Mouse (Mus musculus): ENCODE results near the gene Lrrc28.
"Not testable (repeated sequence)": the region's sequence is repeated elsewhere in the genome, so short reads cannot be mapped to it uniquely, and the experiment has no call there.

Gene Lrrc28

DNA sequence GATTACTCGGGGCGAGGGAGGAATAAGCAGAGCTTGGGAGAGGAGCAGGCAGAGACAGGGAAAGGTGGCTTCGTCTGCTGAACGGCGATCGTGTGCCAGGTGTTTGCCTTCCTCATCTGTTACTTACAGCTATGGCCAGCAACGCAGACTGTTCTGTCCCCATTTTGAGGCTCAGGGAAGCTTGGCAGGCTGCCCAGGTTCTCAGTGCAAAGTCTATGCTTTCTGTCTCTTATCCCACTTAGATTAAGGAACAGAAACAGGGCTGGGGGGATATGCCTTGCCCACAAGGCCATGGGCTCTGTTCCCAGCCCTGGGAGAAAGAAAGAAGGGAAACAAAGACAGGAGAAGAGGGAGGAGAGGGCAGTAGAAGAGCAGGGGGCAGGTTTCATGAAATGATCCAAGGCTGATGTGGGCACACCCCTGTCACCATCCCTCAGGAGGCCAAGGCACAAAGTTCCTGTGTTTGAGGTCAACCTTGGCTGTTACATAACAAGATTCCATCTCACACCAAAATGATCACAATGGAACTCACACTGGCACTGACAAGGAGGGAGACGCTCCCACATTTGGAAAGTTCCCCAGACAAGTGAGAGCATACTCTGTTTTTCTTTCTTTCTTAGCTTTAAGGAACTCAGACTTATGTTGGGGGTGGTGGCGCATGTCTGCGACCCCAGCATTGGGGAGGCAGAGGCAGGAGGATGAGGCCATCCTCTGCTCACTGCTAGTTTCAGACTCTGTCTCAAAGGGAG lies 116.8 kb downstream of the Lrrc28 start:
- DNase-seq: peak; percentile 85 to 90

DNA sequence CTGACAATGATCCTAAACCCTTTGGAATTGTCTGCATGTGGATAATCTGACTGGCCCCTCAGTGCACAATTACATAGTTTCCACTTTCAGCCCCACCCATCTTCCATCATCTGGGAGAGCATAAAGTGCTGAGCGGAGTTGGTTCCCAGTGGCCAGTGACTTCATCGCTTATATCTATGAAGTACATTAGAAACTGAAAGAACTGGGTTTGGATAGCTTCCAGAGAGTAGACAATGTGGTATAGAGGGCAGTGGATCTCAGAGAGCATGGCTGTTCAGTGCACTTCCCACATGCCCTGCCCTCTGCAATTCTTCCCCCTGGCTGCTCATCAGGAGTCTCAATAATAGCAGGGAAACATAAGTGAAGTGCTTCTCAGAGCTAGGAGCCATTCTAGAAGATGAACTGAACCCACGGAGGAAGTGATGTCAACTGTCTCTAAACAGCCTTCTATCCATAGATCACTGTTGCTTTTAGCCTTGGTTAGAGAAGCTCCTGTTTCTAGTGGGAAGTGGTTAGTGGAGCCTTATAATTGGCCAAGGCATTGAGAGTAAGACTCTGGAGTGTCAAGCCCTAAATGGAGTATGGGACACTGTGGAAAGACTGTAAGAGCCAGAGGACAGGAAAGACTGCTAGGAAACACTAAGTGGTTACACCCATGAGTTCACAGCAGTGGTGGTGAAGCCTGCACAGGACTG lies 119.0 kb downstream of the Lrrc28 start:
- no peak for DNase-seq

DNA sequence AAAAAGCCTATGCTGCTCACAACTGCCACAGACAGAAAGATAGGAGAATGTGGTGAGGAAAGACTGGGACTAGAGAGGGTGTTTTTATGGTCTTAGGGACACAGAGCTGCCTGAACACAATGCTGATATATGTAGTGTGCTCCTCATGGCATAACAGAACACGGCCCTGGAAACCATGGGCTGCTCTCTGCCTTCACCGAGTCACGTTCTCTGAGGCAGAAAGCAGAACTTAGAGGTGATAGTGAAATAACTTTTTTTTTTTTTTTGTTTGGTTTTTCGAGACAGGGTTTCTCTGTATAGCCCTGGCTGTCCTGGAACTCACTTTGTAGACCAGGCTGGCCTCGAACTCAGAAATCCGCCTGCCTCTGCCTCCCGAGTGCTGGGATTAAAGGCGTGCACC lies 121.0 kb downstream of the Lrrc28 start:
- not testable (repeated sequence) for DNase-seq

DNA sequence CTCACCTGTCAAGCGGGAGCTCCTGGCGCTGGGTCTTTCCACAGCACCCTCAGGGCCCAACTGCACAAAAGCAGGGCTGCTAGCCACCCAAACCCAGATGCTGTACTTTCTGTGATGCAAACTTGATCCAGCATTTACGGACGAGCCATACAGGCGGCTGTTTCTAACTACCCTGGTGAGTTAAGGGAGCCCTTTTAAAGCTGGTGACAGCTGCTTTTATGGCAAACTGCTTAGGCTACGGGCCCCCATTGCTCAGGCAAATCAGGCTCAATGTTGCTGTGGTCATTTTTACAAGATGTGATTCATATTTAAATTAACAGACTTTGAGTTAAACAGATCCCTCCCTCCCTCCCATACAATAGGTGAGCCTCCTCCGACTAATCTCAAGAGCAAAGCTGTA lies 121.7 kb downstream of the Lrrc28 start:
- no peak for DNase-seq

DNA sequence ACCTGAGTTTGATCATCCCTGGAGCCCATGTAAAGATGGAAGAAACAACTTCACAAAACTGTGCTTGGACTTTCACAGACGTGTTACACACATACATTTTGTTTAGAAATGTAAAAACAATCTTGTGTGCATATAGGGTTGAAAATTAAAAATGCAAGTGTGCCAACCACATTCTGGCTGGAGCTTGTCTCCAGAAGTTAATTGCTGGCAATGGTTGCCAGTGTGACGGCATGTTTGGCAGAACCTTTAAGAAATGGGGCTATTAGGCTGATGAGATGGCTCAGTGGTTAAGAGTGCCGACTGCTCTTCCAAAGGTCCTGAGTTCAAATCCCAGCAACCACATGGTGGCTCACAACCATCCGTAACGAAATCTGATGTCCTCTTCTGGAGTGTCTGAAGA lies 123.3 kb downstream of the Lrrc28 start:
- not testable (repeated sequence) for DNase-seq

DNA sequence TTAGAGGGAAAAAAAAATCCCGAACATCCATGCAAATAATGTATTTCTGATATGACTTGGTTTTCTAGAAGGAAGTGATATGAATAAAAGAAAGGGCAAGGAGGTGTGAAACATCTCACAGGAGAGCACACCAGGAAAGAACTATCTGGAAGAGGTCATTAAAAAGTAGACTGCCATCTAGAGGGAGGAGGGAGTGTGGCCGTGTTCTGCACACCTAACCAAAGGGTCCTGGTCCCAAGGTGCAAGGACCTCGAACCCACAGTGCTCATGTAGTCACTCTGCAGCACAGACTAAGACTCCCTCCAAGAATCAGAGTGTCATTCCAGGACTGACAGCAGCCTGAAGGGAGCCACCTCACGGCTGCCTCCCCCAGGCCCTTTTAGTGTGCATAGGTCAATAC lies 124.1 kb downstream of the Lrrc28 start:
- peak in 1 of 2 experiments; percentile 45 for DNase-seq

DNA sequence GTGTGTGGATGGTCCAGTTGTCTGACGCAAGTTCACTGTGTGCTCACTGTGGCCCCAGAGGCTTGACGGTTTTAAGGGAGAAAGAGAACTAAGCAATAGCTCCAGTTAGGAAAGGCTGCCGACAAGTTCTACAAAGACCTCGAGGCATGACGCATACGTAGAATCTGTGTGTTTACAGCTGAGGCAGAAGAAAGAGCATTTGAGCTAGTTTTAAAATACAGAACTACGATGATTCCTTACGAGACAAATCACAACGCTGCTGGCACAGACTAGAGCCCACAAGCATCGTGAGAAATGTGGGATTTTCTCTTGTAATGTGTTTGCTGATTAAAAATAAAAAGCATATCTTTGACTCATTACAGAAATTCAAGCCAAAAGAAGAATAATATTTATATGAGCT lies 125.1 kb downstream of the Lrrc28 start:
- DNase-seq: no peak

DNA sequence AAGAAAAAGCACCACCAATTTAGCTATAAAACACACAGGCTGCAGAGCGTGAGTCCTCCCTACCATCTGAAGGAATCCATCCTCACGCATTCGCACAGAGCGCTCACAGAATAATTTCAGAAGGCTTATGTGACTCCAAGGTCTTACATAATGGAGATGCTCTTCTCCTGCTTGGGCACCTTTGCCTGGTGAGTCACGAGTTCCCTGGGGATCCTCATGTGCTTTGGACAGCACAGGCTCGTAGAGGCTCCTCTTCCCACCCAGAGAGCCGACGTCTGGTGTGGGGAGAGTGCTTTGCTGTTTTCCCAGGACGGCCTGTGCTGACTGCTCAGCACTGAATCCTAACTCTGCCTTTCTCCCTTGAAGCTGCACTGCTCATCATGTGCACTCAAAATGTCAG lies 129.4 kb downstream of the Lrrc28 start:
- no peak for DNase-seq

DNA sequence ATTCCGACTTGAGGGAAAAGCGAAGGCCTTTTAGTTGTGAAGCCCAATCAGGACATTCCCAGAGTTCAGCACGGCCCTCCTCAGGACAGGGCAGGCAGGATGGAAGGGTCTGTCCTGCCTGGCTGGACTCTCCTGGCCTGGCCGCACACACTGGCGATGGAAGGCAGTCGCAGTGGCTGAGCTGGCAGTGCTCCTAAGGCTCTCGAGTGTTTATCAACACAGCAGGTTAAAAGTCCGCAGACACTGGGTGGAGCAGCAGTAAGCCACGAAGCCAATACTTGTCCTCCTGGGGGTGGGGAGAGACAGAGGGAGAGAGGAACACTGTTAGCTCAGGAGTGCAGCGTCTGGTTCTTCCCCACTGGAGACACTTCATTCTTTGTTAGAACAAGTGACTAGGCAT lies 130.2 kb downstream of the Lrrc28 start:
- DNase-seq: peak; percentile 80 to 91

DNA sequence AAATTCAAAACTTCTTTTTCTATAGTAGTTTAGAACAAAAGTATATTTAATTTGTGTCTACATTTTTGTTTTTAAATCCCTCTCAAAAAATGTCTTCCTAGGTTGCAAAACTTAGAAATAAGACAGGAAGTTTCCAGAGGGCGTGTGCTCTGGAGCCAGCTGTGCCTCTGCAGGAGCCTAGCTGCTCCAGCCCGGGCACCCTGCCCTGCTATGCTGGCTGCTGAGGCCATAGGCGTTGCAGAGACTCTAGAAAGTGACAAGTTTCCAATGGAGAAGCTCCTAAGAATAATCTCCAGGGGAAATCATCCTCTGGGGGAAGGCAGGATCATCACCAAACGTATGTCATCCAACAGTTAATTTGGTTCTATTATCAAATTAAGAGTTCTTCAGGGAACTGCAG lies 130.7 kb downstream of the Lrrc28 start:
- peak in 1 of 2 experiments; percentile 20 for DNase-seq

DNA sequence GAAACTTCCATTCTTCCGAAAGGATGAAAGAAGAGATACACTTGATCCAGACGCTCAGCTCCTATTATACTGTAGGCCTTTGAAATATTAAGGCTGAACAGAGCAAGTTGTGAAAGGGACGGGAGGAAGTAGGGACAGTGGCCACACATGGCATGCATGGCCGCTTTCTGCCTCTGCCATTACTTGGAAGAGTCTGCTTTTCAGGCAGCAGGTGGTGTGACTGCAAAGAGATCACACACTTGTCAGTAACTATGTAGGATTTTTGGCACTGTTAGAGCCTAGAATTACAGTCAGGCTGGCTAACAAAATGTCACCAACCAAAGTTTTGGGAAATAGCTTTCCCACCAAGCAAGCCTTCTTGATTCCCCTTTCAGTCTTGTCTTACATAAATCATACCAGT lies 131.4 kb downstream of the Lrrc28 start:
- no peak for DNase-seq

DNA sequence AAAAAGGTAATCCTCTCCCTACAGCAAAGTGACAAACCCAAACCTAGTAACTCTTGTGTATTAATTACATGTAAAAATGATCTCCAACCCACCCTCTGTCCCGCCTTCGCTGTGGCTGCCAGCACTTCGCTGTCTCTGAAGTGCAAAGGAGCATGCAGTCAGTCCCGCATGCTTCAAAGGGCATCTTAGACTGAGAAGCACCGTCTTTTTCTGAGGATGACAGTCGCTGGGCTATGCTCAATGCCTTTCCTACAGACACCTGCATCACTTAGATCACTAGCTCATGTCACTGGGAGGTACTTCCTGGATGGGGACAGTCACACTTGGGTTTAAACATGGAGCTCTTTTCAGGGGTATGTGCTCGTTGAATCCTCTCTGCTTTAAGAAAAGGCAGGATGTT lies 133.5 kb downstream of the Lrrc28 start:
- DNase-seq: no peak

DNA sequence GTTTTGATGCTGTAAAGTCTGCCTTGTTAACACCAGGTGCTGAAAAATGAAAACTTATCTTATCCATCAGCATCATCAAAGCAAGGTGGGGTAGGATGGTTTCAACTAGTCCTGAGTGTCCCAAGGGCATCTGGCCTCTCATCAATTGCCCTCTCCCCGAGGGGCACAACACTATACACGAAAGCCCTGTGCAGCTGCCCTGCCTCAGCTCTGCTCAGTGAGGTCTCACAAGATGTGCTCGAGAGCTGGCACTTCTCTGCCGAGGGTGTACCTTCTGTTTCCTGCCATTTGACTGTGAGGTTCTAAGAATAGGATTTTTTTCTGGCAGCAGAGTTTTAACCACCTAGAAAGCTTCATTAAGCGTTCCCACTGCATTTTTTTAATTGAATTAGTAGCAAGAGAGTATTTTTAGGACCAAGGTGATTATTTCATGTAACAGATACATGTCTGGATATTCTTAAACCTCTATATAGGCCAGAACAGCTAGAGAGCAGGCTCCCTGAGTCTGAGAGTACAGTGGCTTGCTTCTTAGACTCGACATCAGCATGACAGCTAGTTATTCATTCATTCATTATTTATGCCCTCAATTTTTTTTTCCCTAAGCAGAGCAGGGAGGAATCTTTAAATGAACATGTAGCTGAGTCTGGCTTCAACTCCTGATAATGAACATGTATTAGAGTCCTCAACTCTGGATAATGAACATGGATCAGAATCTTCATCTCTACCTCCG lies 141.6 kb downstream of the Lrrc28 start:
- peak in 1 of 2 experiments; percentile 38 for DNase-seq

DNA sequence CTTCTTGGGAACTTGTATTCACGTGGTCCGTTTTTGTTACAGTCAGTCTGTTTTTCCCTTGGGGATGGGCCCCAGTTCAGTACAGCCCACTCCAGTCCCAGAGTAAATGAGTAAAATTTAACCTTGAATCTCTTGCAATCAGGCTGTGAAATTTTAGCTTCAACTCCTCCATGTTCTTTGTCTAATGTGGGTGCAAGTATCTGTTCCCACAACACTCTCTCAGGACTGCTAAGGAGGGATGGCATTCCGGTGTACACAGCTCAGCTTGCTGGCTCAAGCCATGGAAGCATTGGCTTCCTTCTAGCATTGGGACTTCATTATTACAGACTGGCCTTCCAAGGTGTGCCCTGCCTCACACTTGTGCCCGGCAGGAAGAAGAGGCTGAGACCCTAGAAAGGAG lies 142.4 kb downstream of the Lrrc28 start:
- peak in 1 of 2 experiments; percentile 22 for DNase-seq

DNA sequence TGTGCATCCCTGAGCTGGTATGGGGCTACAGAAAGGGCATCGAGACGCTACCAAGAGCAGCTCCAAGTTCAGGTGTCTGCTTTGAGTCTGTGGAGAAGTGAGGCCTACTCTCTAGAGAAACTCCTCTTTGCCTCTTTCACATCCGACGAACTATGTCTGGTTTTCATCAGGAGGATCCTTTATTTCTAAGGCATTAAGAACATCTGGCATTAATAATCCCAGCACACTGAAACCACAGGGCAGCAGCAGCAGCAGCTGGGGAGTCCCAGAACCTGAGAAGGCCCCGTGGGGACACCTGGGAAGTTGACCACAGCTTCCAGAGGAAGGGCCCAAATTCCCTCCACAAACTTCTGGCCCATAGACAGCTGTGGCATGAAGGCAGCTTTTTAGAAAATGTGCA lies 144.2 kb downstream of the Lrrc28 start:
- DNase-seq: peak in 1 of 2 experiments; percentile 20

DNA sequence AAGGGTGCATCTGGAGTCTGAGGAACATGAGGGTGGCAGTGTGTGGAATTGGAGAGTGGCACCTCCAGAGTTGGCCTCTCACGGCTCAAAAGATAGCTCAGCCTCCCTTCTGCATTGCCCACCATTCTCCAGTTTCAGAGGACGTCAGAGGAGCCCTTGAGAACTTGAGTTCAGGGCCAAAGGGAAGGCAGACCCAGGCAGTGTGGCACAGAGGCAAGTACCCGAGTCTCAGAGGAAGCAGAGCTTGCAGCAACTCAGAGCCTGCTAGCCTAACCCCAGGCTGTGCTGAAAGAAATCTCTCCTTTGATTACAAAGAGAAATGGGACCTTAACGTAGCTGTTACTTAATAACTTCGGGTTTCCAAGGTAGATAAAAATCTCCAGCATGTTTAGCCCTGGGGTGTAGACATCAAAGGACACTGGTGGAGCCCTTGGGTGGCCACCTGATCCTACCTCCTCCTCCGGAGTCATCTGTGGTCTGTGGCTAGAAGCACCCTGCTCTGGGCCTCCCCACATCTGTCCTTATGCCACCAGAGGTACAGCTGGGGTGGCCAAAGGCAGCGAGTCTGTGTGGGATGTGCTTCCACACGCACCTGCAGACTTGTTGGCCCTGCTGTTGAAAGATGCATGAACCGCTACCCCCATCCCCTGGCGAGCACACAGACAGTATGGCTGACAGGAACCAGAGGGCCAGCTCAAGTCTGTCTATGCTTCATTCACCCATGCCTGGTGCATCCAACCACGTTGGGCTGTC lies 144.8 kb downstream of the Lrrc28 start:
- peak in 1 of 2 experiments; percentile 20 for DNase-seq

DNA sequence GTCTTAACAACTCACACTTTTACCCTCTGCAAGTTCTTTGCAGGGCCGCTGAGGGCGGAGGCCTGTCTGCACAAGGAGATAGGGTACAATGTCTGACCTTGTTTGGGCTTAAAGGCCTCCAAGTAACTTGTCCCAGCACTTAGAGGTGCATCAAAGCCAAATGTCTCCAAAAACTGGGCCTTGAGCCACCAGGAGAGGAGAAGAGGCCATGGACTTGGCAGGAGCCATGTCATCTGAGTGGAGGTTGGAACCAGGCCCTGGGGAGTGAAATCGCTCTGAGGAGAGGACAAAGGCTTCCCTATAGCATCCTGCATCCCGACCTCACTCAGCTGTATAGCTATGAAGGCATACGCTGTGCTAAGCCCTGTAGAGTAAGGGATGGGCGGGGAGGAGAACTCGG lies 145.6 kb downstream of the Lrrc28 start:
- no peak for DNase-seq

DNA sequence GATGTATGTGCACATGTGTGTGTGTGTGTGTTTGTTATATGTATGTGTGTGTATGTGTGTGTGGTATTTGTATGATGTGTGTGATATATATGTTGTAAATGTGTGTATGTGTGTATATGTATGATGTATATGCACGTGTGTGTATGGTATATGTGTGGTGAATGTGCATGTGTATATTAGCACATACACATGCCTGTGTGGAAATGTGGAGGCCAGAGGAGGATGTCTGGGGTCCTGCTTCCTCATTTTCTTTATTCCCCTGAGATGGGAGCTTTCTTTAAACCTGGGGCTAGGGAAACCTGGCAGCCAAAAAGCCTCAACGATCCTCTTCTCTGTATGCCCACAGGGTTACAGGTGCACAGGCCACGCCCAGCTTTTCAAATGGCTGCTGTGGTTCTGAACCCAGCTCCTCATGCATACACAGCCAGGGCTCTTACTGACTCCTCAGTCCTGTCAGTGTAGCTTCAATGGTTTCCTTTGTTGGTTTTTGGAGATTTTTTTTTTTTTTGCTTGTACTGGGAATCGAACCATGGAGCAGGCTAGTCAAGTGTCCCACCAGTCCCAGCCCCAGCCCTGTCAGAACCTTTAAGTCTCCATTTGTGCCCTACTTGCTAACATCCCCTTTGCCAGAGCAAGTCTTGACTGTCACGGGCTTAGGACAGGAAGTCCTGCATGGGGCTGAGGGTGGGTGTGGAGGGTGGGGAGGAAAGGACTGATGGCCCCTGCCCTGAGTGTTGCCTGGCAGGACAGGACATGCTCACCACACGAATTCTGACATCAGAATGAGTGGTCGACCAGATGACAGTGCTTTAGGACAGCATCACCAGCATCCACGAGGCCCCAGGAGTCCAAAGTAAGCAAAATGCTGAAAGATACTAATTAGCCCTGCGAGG lies 151.0 kb downstream of the Lrrc28 start:
- peak in 1 of 2 experiments; percentile 36 for DNase-seq

DNA sequence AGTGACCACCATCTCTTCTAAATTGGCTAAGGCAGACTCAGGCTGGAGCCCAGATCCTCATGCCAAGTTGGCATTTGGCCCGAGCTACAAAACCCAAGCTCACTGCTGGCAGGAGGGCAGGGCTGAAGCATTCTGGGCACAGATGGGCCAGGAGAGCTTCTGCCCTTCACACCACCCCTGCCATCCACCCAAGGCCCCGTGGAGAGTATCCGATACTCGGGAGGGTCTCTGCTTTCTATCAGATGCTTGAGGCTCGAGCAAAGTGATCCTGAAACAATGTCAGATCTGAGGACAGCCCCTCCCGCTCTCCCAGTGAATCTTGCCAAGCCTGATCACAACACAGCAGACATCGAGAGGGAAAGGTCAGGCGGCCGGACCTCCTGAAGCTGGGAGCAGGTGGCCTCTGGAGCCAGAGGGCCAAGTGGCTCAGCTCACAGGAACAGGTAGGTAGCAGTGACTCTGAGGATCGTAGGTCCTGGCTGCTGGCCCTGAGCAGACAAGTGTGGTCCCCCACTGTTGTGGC lies 157.1 kb downstream of the Lrrc28 start:
- DNase-seq: peak; percentile 46 to 69

DNA sequence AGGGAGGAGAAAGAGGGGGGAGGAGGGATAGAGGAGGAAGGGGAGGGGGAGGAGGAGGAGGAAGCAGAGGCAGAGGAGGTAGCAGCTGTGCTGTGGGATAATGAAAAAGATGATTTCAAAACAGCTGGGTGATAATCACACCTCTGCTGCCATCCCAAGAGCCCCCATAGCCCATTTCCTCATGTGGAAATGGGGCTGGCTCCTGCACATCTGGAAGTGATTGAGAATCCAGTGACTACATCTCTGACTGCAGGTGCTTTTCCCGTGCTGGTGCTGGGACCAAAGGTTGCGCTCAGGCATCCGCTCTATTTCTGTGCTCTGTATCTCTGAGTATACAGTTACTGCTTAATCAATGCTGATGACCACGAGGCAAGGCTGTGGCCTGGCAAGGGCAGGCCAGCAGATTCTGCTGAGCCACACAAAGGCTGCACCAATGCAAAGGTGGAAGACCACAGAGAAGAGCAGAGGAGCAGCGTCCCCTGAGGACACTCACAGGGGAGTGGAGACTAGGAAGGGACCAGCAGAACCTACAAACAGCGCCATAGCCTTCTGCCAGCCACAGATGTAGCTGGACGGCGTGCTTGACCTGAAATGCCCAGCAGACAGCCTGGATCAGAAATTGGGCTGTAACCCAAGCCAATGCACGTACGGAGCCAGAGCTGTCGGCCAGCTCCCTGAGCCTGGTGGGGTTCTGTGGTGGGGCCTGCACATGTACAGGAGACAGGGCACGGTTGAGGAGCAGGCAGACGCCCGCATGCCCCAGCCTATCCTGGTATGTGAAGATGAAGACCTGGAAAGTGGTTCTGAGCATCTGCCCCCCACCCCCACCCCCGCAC lies 157.9 kb downstream of the Lrrc28 start:
- no peak for DNase-seq

DNA sequence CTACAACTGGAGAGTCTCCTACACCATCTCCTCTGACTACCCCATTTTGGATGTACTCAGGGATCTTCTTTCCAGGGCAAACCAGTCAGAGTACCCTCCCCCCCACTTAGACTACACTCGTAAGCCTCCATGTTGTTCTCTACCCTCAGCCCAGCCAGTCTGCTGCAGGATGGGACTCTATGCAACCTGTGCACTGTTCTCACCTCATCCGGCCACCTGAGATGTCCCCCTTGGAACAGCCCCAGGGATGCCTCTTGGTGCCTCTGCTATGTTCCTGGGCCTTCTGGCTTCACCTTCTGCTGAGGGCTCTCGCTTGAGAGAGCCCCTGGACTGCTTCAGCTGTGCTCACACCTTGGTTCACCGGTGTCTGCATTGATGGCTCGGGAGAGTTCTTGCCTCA lies 158.7 kb downstream of the Lrrc28 start:
- no peak for DNase-seq

Measured in kidney, postnatal 25 days (tissue).